Mouse (Mus musculus): ENCODE measurements around the gene Hikeshi. TPM values are rescaled to one million over a fixed set of nuclear protein-coding genes. Genes with fewer than 3 reads are reported as not detected.

The Hikeshi gene
- polyA plus RNA-seq, 1 experiment from 2014 or later: 133 TPM

GRCm38 (mm10) chr7:89907950-89908349 is 33.1 kb downstream of the Hikeshi start:
- Histone ChIP-seq H3K27me3 (ENCODE audit: control insufficient read depth, insufficient read depth, low read length) (no peaks in the 10 kb centered on the region), H3K36me3 (ENCODE audit: control insufficient read depth, insufficient read depth, low read length) (no peaks in the 10 kb centered on the region), H3K9ac (ENCODE audit: low read length) (no peak overlapping the region), H3K4me2 (ENCODE audit: low read depth) (no peak overlapping the region), H3K4me1 (ENCODE audit: control insufficient read depth, insufficient read depth, low read length) (no peaks in the 10 kb centered on the region), H3K27ac (ENCODE audit: low read depth, low read length) (no peak overlapping the region), H3K4me3 (ENCODE audit: low read depth, low read length) (no peak overlapping the region), H3K9me3 (ENCODE audit: control insufficient read depth, low read length) (no peaks in the 10 kb centered on the region)
- ATAC-seq (ENCODE audit: insufficient read depth, low FRiP score, low TSS enrichment) (peak; percentile 61; the same call in 1 of the 2 replicates), DNase-seq (ENCODE audit: low spot score) (peak; percentile 69)
- WGBS: 25% methylated on average over 8 of the region's 8 CpGs

- H3K9me3 ChIP-seq (ENCODE audit: control insufficient read depth, low read length): no peaks in the 10 kb centered on the region
- H3K27me3 ChIP-seq (ENCODE audit: control insufficient read depth, insufficient read depth, low read length): no peaks in the 10 kb centered on the region
- WGBS: 41% methylated on average over 22 of the region's 22 CpGs
- no peak within 1 kb of the TSS for H3K27ac ChIP-seq (ENCODE audit: low read depth, low read length)
- no peak within 1 kb of the TSS for H3K4me2 ChIP-seq (ENCODE audit: low read depth)
- no peaks in the 10 kb centered on the region for H3K36me3 ChIP-seq (ENCODE audit: control insufficient read depth, insufficient read depth, low read length)
- ATAC-seq (ENCODE audit: insufficient read depth, low FRiP score, low TSS enrichment) (no peak), DNase-seq (ENCODE audit: low spot score) (peak; percentile 18)
- no peaks in the 10 kb centered on the region for H3K4me1 ChIP-seq (ENCODE audit: control insufficient read depth, insufficient read depth, low read length)
- no peak within 1 kb of the TSS for H3K4me3 ChIP-seq (ENCODE audit: low read depth, low read length)
- H3K9ac ChIP-seq (ENCODE audit: low read length): no peak within 1 kb of the TSS
These were observed 37.3 kb downstream of the Hikeshi start, which contains the start of gene Ccdc81 for GRCm38 (mm10) chr7:89903442-89904343. Ccdc81 (minus strand) TSS chr7:89903629.

GRCm38 (mm10) chr7:89903007-89903406 is 38.0 kb downstream of the Hikeshi start:
- DNase-seq (ENCODE audit: low spot score) (no peak), ATAC-seq (ENCODE audit: insufficient read depth, low FRiP score, low TSS enrichment) (no peak)
- Histone ChIP-seq H3K4me1 (ENCODE audit: control insufficient read depth, insufficient read depth, low read length) (no peaks in the 10 kb centered on the region), H3K27me3 (ENCODE audit: control insufficient read depth, insufficient read depth, low read length) (no peaks in the 10 kb centered on the region), H3K9me3 (ENCODE audit: control insufficient read depth, low read length) (no peaks in the 10 kb centered on the region), H3K4me3 (ENCODE audit: low read depth, low read length) (no peak overlapping the region), H3K36me3 (ENCODE audit: control insufficient read depth, insufficient read depth, low read length) (no peaks in the 10 kb centered on the region), H3K4me2 (ENCODE audit: low read depth) (no peak overlapping the region), H3K9ac (ENCODE audit: low read length) (no peak overlapping the region), H3K27ac (ENCODE audit: low read depth, low read length) (no peak overlapping the region)
- 84% methylated on average over 8 of the region's 8 CpGs for WGBS

- H3K27me3 ChIP-seq (ENCODE audit: control insufficient read depth, insufficient read depth, low read length): no peaks in the 10 kb centered on the region
- DNase-seq (ENCODE audit: low spot score): peak; percentile 23
- ATAC-seq (ENCODE audit: insufficient read depth, low FRiP score, low TSS enrichment): no peak
- H3K27ac ChIP-seq (ENCODE audit: low read depth, low read length): no peak overlapping the region
- 31% methylated on average over 4 of the region's 4 CpGs for WGBS
- no peak overlapping the region for H3K4me3 ChIP-seq (ENCODE audit: low read depth, low read length)
- no peaks in the 10 kb centered on the region for H3K36me3 ChIP-seq (ENCODE audit: control insufficient read depth, insufficient read depth, low read length)
- no peaks in the 10 kb centered on the region for H3K4me1 ChIP-seq (ENCODE audit: control insufficient read depth, insufficient read depth, low read length)
- no peaks in the 10 kb centered on the region for H3K9me3 ChIP-seq (ENCODE audit: control insufficient read depth, low read length)
- H3K9ac ChIP-seq (ENCODE audit: low read length): no peak overlapping the region
- H3K4me2 ChIP-seq (ENCODE audit: low read depth): no peak overlapping the region
These were observed 49.1 kb downstream of the Hikeshi start for GRCm38 (mm10) chr7:89891856-89892255.

- 79% methylated on average over 5 of the region's 5 CpGs for WGBS
- H3K4me1 ChIP-seq (ENCODE audit: control insufficient read depth, insufficient read depth, low read length): no peaks in the 10 kb centered on the region
- no peak overlapping the region for H3K4me3 ChIP-seq (ENCODE audit: low read depth, low read length)
- H3K9ac ChIP-seq (ENCODE audit: low read length): no peak overlapping the region
- H3K36me3 ChIP-seq (ENCODE audit: control insufficient read depth, insufficient read depth, low read length): no peaks in the 10 kb centered on the region
- no peak for DNase-seq (ENCODE audit: low spot score)
- no peak overlapping the region for H3K27ac ChIP-seq (ENCODE audit: low read depth, low read length)
- no peak overlapping the region for H3K4me2 ChIP-seq (ENCODE audit: low read depth)
- no peak for ATAC-seq (ENCODE audit: insufficient read depth, low FRiP score, low TSS enrichment)
- H3K27me3 ChIP-seq (ENCODE audit: control insufficient read depth, insufficient read depth, low read length): no peaks in the 10 kb centered on the region
- H3K9me3 ChIP-seq (ENCODE audit: control insufficient read depth, low read length): no peaks in the 10 kb centered on the region
These were observed 49.6 kb downstream of the Hikeshi start for GRCm38 (mm10) chr7:89891412-89891811.

- no peak for DNase-seq (ENCODE audit: low spot score)
- 84% methylated on average over 3 of the region's 3 CpGs for WGBS
- ATAC-seq (ENCODE audit: insufficient read depth, low FRiP score, low TSS enrichment): no peak
- Histone ChIP-seq H3K27ac (ENCODE audit: low read depth, low read length) (no peak overlapping the region), H3K4me2 (ENCODE audit: low read depth) (no peak overlapping the region), H3K36me3 (ENCODE audit: control insufficient read depth, insufficient read depth, low read length) (no peaks in the 10 kb centered on the region), H3K4me3 (ENCODE audit: low read depth, low read length) (no peak overlapping the region), H3K9me3 (ENCODE audit: control insufficient read depth, low read length) (no peaks in the 10 kb centered on the region), H3K27me3 (ENCODE audit: control insufficient read depth, insufficient read depth, low read length) (no peaks in the 10 kb centered on the region), H3K9ac (ENCODE audit: low read length) (no peak overlapping the region), H3K4me1 (ENCODE audit: control insufficient read depth, insufficient read depth, low read length) (no peaks in the 10 kb centered on the region)
These were observed 56.5 kb downstream of the Hikeshi start for GRCm38 (mm10) chr7:89884551-89884950.

- H3K27ac ChIP-seq (ENCODE audit: low read depth, low read length): no peak overlapping the region
- DNase-seq (ENCODE audit: low spot score): no peak
- H3K9ac ChIP-seq (ENCODE audit: low read length): no peak overlapping the region
- H3K27me3 ChIP-seq (ENCODE audit: control insufficient read depth, insufficient read depth, low read length): no peaks in the 10 kb centered on the region
- H3K4me1 ChIP-seq (ENCODE audit: control insufficient read depth, insufficient read depth, low read length): no peaks in the 10 kb centered on the region
- no peaks in the 10 kb centered on the region for H3K9me3 ChIP-seq (ENCODE audit: control insufficient read depth, low read length)
- WGBS: 91% methylated on average over 1 of the region's 1 CpGs
- H3K36me3 ChIP-seq (ENCODE audit: control insufficient read depth, insufficient read depth, low read length): no peaks in the 10 kb centered on the region
- no peak overlapping the region for H3K4me2 ChIP-seq (ENCODE audit: low read depth)
- no peak overlapping the region for H3K4me3 ChIP-seq (ENCODE audit: low read depth, low read length)
- no peak for ATAC-seq (ENCODE audit: insufficient read depth, low FRiP score, low TSS enrichment)
These were observed 61.3 kb downstream of the Hikeshi start for GRCm38 (mm10) chr7:89879686-89880085.
